In genomic region chr2:180166869-180167268, GRCm38 (mm10) we compare ENCODE assay signal across 35 mouse cellular contexts.
"Had no signal": no experiment of that assay in that cellular context is flagged by ENCODE, and none has a peak within 500 bp of the region (broad histone marks: within the 10 kb centered on the region; RNA-seq: fewer than 3 reads in every experiment).

No protein-coding gene starts in this region.

- DNase-seq: heart, adult 2 months; heart, postnatal 10 days; heart, postnatal 14 days; heart, postnatal 36 days; kidney, adult 11 months; kidney, adult 18-20 months; kidney, adult 2 months; kidney, adult 8-10 months; kidney, adult 9 months; kidney, postnatal 10 days; kidney, postnatal 14 days; kidney, postnatal 25 days; kidney, postnatal 36 days; kidney, postnatal 4 days; layer of hippocampus, adult 9-11 months; layer of hippocampus, postnatal 36 days had no signal

- H3K4me1 ChIP-seq: heart, embryonic 12.5 days; hindbrain, embryonic 12.5 days had no signal

- H3K9ac ChIP-seq: heart, embryonic 12.5 days; heart, embryonic 13.5 days; heart, embryonic 15.5 days; hindbrain, embryonic 12.5 days; hindbrain, embryonic 13.5 days; hindbrain, embryonic 14.5 days; hindbrain, embryonic 15.5 days; intestine, embryonic 15.5 days; kidney, embryonic 15.5 days had no signal

- H3K9me3 ChIP-seq: heart, embryonic 10.5 days; heart, embryonic 12.5 days; heart, embryonic 13.5 days; heart, embryonic 15.5 days; hindbrain, embryonic 10.5 days; hindbrain, embryonic 12.5 days; hindbrain, embryonic 13.5 days; hindbrain, embryonic 15.5 days; intestine, embryonic 15.5 days; kidney, embryonic 15.5 days had no signal

- H3K27ac ChIP-seq: heart, adult 2 months; heart, embryonic 10.5 days; heart, embryonic 13.5 days; heart, embryonic 15.5 days; hindbrain, embryonic 10.5 days; hindbrain, embryonic 12.5 days; hindbrain, embryonic 13.5 days; hindbrain, embryonic 14.5 days; hindbrain, embryonic 15.5 days; hindbrain, postnatal 0 days; intestine, embryonic 15.5 days; kidney, embryonic 15.5 days; kidney, postnatal 0 days; layer of hippocampus, adult 2 months had no signal

- ATAC-seq: hindbrain, embryonic 16.5 days; hindbrain, postnatal 0 days; inflammation-experienced regulatory T-cells, adult 6 months; intestine, embryonic 15.5 days; intestine, embryonic 16.5 days; intestine, postnatal 0 days had no signal

- H3K4me2 ChIP-seq: heart, embryonic 11.5 days; heart, embryonic 12.5 days; heart, embryonic 13.5 days; heart, embryonic 15.5 days; hindbrain, embryonic 12.5 days; hindbrain, embryonic 13.5 days; hindbrain, embryonic 14.5 days; hindbrain, embryonic 15.5 days; intestine, embryonic 15.5 days; kidney, embryonic 15.5 days had no signal

- H3K27me3 ChIP-seq: heart, embryonic 12.5 days; heart, embryonic 13.5 days; heart, embryonic 15.5 days; hindbrain, embryonic 12.5 days; hindbrain, embryonic 13.5 days; hindbrain, embryonic 15.5 days; intestine, embryonic 15.5 days; kidney, embryonic 15.5 days had no signal

- H3K4me3 ChIP-seq: heart, adult 2 months; heart, embryonic 10.5 days; heart, embryonic 12.5 days; heart, embryonic 13.5 days; heart, embryonic 15.5 days; hindbrain, embryonic 10.5 days; hindbrain, embryonic 12.5 days; hindbrain, embryonic 13.5 days; hindbrain, embryonic 15.5 days; intestine, embryonic 15.5 days; kidney, embryonic 15.5 days; layer of hippocampus, adult 2 months had no signal
